Mouse (Mus musculus): ENCODE data around the gene Trappc10. TPM values are rescaled to one million over a fixed set of nuclear protein-coding genes. Genes with fewer than 3 reads are reported as not detected.

Trappc10 gene
- 15.8 and 16.1 TPM in 2 replicates for polyA plus RNA-seq (2015; fragmentation: Nextera tagmentation; extraction: Ambion mirVana)

DNA sequence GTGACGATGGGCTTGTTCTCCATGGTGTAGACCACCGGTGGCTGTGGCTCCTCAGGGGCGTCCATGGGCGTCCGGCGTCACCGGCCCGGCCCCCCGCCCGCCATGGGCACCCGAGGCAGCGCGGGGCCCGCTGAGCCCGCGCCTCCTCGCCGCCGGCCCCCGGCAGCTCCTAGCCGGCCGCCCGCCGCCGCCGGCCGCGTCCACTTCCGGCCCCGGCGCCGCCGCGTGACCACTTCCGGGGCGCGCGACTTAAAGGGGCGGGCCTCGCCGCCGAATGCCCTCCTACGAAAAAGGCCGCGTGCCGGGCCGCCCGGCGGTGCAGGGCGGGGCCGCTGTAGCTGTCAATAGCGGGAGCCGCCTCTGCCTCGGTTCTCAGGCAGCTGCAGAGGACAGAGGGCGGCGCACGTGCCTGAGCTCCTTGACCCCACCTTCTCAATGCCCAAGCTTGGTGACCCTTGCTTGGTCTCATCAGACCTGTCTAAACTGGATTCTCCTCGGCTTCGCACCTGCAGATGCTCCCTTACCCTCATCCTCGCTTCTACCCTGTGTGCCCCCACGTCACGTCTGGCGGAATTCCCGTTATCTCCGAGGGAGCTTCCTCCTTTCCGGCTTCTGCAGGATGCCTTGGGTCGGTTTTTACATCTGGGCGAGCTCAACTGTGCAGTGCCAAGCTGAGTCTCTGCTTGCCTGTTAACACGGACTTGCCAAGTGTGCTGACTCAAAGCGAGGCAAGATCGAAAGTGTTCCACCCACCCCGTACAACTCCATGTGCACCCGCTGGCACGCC, at the start of gene Trappc10:
Trappc10 (minus strand) TSS at position 204 of the 787 bp plus-strand sequence.
- Histone ChIP-seq H3K4me1 (peaks cover 23% of the 10 kb centered on the region), H3K27ac (replicated peaks) (peak within 1 kb of the TSS; percentile 48), H3K9me3 (replicated peaks) (no peaks in the 10 kb centered on the region), H3K27me3 (no peaks in the 10 kb centered on the region), H3K9ac (peak within 1 kb of the TSS; percentile 57), H3K4me2 (replicated peaks) (peak within 1 kb of the TSS; percentile 96), H3K36me3 (no peaks in the 10 kb centered on the region), H3K4me3 (replicated peaks) (peak within 1 kb of the TSS; percentile 67)
- peak; percentile 90 for ATAC-seq (ENCODE audit: insufficient number of reproducible peaks, low FRiP score, low TSS enrichment, low read depth)
- under 1% methylated on average over 66 of the region's 74 CpGs for WGBS

DNA sequence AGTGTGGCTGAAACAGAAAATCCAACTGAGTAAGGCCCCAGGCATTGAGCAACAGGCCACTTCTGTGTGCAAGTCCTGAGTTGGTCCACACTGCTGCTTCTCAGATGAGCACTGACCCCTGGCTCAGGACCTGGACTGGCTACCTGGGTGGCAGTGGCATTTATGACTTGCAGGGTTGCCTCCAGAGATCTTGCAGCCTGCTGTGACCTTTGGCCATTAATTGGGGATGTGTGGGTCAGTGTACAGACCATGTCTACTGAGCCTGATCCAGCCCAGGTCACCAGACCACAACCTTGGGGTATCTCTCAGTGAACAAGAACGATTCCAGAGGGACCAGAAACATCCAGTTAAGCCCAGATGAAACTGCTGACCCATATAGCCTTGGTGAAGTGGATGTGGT, 49.1 kb upstream of the Trappc10 start:
- peaks cover 42% of the 10 kb centered on the region for H3K4me1 ChIP-seq
- no peak overlapping the region for H3K9ac ChIP-seq
- WGBS: 73% methylated on average over 1 of the region's 1 CpGs
- H3K4me2 ChIP-seq (replicated peaks): no peak overlapping the region
- H3K27ac ChIP-seq (replicated peaks): no peak overlapping the region
- no peaks in the 10 kb centered on the region for H3K9me3 ChIP-seq (replicated peaks)
- H3K27me3 ChIP-seq: no peaks in the 10 kb centered on the region
- ATAC-seq (ENCODE audit: insufficient number of reproducible peaks, low FRiP score, low TSS enrichment, low read depth): no peak
- no peaks in the 10 kb centered on the region for H3K36me3 ChIP-seq
- no peak overlapping the region for H3K4me3 ChIP-seq (replicated peaks)

DNA sequence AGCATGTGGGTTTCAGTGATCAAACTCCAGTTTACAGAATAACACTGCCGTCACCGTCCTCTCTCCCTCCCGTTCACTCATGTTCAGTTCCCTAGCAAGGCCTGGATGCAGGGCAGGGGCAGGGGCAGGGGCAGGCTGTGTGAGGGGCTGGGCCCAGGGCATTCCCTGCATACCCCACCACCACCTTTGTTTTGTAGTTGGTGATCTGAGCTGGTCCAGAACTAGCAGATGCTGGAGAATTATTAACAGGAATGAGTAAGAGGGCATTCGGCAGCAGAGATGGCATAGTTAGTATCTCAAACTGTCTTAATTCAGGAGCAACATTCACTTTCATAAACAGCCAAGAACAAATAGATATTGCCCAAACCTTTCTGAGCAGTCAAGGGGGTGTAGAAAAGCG, 47.9 kb upstream of the Trappc10 start:
- no peak overlapping the region for H3K4me3 ChIP-seq (replicated peaks)
- H3K36me3 ChIP-seq: peaks cover 5% of the 10 kb centered on the region; the same call in 1 of the 2 replicates
- H3K9me3 ChIP-seq (replicated peaks): no peaks in the 10 kb centered on the region
- H3K27ac ChIP-seq (replicated peaks): no peak overlapping the region
- no peak for ATAC-seq (ENCODE audit: insufficient number of reproducible peaks, low FRiP score, low TSS enrichment, low read depth)
- H3K27me3 ChIP-seq: no peaks in the 10 kb centered on the region
- no peak overlapping the region for H3K4me2 ChIP-seq (replicated peaks)
- H3K9ac ChIP-seq: no peak overlapping the region
- peaks cover 30% of the 10 kb centered on the region; the same call in 1 of the 2 replicates for H3K4me1 ChIP-seq
- WGBS: 93% methylated on average over 5 of the region's 5 CpGs

DNA sequence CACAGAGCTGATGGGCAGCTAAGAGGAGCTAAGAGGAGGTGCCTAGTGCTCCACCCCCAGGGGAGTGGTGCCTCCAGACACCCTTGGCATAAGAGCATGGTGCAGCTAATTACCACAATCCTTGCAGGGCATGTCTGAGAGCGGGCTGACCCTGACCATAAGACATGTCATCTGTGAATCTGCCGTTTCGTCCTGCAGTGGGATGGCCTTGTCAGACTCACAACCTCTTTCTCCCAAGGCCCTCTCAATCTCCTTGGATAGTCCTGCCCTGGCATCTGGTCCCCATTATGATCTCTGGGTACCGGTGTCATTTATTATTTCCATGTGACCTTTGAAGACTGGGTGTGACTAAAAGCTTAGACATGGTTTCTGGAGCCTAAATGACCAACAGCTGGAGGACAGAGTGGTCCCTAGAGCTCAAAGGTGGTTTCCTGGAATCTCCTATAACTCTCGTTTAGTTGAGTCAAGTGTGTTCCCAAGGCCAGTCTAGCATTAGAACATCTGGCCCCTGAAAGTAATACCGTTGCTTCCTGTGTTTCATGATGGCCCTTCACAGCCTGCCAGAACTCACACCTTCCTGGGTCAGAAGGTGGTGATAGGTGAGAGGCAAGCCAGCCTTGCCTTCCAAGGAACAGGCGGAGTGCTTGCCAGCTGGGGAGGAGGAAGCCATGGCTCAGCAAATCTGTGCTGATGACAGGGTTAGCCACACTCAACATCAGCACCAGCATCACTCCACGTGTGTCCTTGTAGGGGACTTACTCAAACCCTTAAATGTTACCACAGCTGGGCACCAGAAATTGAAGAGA, 46.5 kb upstream of the Trappc10 start:
- no peak for ATAC-seq (ENCODE audit: insufficient number of reproducible peaks, low FRiP score, low TSS enrichment, low read depth)
- Histone ChIP-seq H3K4me3 (replicated peaks) (no peak overlapping the region), H3K27ac (replicated peaks) (no peak overlapping the region), H3K4me1 (peaks cover 24% of the 10 kb centered on the region; the same call in 1 of the 2 replicates), H3K9ac (no peak overlapping the region), H3K4me2 (replicated peaks) (no peak overlapping the region), H3K36me3 (peaks cover 20% of the 10 kb centered on the region), H3K27me3 (no peaks in the 10 kb centered on the region), H3K9me3 (replicated peaks) (no peaks in the 10 kb centered on the region)
- WGBS: 39% methylated on average over 8 of the region's 8 CpGs

DNA sequence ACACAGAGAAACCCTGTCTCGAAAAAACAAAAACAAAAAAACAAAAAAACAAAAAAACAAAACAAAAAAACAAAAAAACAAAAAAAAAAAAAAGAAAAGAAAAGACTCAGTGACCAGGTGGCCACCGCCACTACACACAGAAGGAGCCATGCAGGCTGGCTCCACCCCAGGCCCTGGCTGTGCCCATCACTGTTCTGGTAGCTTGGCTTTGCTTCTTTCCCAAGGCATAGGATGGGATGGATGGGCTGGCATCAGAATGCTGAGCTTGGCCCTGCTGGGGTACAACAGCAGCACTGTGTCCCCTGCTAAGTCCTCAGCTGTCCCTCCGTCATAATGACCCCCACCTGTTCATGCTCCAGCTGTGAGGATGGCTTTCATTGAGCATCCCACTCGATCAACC, 44.5 kb upstream of the Trappc10 start:
- H3K4me2 ChIP-seq (replicated peaks): no peak overlapping the region
- H3K9ac ChIP-seq: no peak overlapping the region
- 88% methylated on average over 4 of the region's 4 CpGs for WGBS
- no peaks in the 10 kb centered on the region for H3K27me3 ChIP-seq
- H3K27ac ChIP-seq (replicated peaks): no peak overlapping the region
- no peaks in the 10 kb centered on the region for H3K9me3 ChIP-seq (replicated peaks)
- no peak overlapping the region for H3K4me3 ChIP-seq (replicated peaks)
- 0 out of 2 replicates have a peak, but pooled peaks cover 12% of the 10 kb centered on the region for H3K4me1 ChIP-seq
- no peak for ATAC-seq (ENCODE audit: insufficient number of reproducible peaks, low FRiP score, low TSS enrichment, low read depth)
- peaks cover 34% of the 10 kb centered on the region for H3K36me3 ChIP-seq

DNA sequence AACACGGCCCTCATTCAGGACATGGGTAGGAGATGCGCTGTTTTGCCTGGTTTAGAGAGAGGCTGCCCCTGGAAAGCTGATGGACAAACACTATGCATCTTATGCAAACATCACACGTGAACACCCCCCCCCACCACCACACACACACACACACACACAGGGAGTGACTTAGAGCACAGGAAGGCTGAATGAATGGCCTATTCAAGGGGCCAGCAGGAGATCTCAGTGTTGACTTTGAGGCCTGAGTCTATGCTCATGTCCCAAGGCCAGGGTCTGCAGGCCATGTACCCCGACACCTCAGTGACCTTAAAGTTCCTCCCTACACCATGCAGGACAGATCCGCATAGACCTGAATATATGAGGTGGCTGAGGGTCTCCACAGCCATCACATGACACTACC, 43.7 kb upstream of the Trappc10 start:
- no peak overlapping the region for H3K4me3 ChIP-seq (replicated peaks)
- H3K4me1 ChIP-seq: 0 out of 2 replicates have a peak, but pooled peaks cover 11% of the 10 kb centered on the region
- H3K4me2 ChIP-seq (replicated peaks): no peak overlapping the region
- ATAC-seq (ENCODE audit: insufficient number of reproducible peaks, low FRiP score, low TSS enrichment, low read depth): no peak
- no peak overlapping the region for H3K9ac ChIP-seq
- WGBS: 91% methylated on average over 5 of the region's 5 CpGs
- no peak overlapping the region for H3K27ac ChIP-seq (replicated peaks)
- H3K27me3 ChIP-seq: no peaks in the 10 kb centered on the region
- peaks cover 41% of the 10 kb centered on the region for H3K36me3 ChIP-seq
- no peaks in the 10 kb centered on the region for H3K9me3 ChIP-seq (replicated peaks)

DNA sequence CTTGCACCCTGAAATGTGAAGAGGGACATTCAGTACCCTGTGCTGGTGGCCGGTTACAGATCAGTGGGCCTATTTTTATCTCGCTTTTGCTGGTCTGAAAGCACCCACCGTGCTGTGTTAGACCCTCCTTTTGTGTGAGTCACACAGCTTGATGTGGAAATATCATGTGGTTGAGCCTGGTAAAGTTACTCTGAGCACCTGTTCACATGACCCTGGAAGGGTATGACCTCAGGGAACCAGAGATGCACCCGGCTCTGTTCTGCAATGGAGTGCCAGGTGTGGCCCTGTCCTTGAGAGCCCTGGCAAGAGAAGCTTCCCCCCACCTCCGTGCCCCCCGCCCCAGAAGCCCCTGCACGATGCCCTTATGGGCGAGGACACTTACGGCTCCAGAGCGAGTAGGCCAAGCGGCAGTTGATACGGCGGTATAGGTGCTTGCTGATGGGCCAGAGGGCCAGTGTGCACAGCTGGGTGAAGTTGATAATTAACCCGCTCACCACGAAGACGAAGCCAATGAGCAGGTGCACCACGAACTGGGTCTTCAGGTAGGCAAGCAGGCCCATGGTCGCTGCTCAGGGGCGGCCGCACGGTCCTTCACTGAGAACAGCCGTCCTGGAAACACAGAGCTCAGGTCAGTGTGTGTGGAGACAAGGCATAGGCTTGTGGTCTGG, 43.2 kb upstream of the Trappc10 start:
- Histone ChIP-seq H3K36me3 (peaks cover 47% of the 10 kb centered on the region), H3K9me3 (replicated peaks) (no peaks in the 10 kb centered on the region), H3K4me2 (replicated peaks) (no peak overlapping the region), H3K27me3 (no peaks in the 10 kb centered on the region), H3K9ac (no peak overlapping the region), H3K27ac (replicated peaks) (no peak overlapping the region), H3K4me1 (0 out of 2 replicates have a peak, but pooled peaks cover 11% of the 10 kb centered on the region), H3K4me3 (replicated peaks) (no peak overlapping the region)
- WGBS: 91% methylated on average over 22 of the region's 22 CpGs
- no peak for ATAC-seq (ENCODE audit: insufficient number of reproducible peaks, low FRiP score, low TSS enrichment, low read depth)

DNA sequence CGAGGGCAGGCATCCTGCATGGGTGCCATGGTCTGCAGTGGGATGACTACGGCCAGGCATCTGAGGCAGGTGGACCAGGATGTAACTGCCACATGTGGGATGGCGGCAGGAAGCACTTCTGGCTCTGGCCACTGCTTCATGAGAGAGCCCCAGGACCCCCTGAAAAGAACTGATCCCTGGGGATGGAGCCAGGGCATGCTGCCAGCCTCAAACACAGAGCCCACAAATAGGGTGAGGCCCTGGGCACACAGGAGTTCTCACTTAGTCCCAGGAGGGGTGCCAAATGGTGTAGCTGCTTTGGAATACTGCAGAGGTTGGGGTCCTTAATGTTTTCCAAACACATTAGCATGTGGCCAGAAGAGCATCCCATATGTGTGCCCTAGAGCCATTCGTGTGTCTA, 41.5 kb upstream of the Trappc10 start:
- no peak overlapping the region for H3K4me3 ChIP-seq (replicated peaks)
- H3K4me1 ChIP-seq: 0 out of 2 replicates have a peak, but pooled peaks cover 3% of the 10 kb centered on the region
- 82% methylated on average over 4 of the region's 4 CpGs for WGBS
- no peak overlapping the region for H3K9ac ChIP-seq
- H3K27me3 ChIP-seq: no peaks in the 10 kb centered on the region
- no peaks in the 10 kb centered on the region for H3K9me3 ChIP-seq (replicated peaks)
- H3K4me2 ChIP-seq (replicated peaks): no peak overlapping the region
- ATAC-seq (ENCODE audit: insufficient number of reproducible peaks, low FRiP score, low TSS enrichment, low read depth): no peak
- peaks cover 63% of the 10 kb centered on the region for H3K36me3 ChIP-seq
- no peak overlapping the region for H3K27ac ChIP-seq (replicated peaks)

DNA sequence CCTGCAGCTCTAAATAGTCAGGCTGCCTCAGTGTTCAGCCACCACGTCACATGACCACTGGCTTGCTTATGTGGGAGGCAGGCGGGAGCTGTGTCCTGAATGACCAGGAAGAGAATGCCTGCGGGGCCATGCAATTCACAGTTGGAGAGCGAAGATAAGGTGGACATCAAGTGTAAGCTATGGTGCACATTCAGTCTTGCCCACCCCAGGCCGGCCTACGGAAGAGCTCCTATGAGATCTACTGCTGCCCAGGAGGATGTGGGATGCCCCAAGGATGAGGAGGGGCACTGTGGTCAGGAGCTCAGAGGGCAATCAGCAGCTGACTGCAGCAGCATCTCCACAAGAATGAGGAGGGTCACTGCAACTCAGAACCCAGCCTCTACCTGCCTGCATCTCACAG, 41.0 kb upstream of the Trappc10 start:
- peaks cover 69% of the 10 kb centered on the region for H3K36me3 ChIP-seq
- H3K27ac ChIP-seq (replicated peaks): no peak overlapping the region
- H3K4me1 ChIP-seq: no peaks in the 10 kb centered on the region
- no peaks in the 10 kb centered on the region for H3K27me3 ChIP-seq
- no peak overlapping the region for H3K9ac ChIP-seq
- H3K4me3 ChIP-seq (replicated peaks): no peak overlapping the region
- no peak overlapping the region for H3K4me2 ChIP-seq (replicated peaks)
- 87% methylated on average over 6 of the region's 6 CpGs for WGBS
- no peak for ATAC-seq (ENCODE audit: insufficient number of reproducible peaks, low FRiP score, low TSS enrichment, low read depth)
- no peaks in the 10 kb centered on the region for H3K9me3 ChIP-seq (replicated peaks)

DNA sequence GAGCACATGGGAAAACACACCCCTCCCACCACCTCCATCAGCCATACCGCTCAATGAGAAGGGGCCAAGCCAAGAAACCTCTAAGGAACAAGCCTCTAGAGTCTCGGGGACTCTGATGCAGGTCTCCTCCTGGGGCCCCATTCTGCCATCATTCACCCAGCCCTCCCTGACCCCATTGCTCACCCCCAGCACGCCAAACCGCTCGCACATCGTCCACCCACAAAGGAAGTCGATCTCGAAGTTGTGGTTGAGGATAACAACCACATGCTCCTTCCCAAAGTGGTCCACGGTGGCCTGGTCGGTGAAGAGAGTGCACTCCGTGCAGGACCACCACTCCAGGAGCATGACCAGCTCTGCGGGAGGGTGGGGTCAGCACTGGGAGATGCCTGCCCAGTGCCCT, 40.4 kb upstream of the Trappc10 start:
- no peak overlapping the region for H3K9ac ChIP-seq
- WGBS: 88% methylated on average over 12 of the region's 12 CpGs
- no peak for ATAC-seq (ENCODE audit: insufficient number of reproducible peaks, low FRiP score, low TSS enrichment, low read depth)
- no peak overlapping the region for H3K27ac ChIP-seq (replicated peaks)
- H3K4me1 ChIP-seq: no peaks in the 10 kb centered on the region
- no peaks in the 10 kb centered on the region for H3K27me3 ChIP-seq
- H3K36me3 ChIP-seq: peaks cover 74% of the 10 kb centered on the region
- H3K9me3 ChIP-seq (replicated peaks): no peaks in the 10 kb centered on the region
- H3K4me2 ChIP-seq (replicated peaks): no peak overlapping the region
- no peak overlapping the region for H3K4me3 ChIP-seq (replicated peaks)

DNA sequence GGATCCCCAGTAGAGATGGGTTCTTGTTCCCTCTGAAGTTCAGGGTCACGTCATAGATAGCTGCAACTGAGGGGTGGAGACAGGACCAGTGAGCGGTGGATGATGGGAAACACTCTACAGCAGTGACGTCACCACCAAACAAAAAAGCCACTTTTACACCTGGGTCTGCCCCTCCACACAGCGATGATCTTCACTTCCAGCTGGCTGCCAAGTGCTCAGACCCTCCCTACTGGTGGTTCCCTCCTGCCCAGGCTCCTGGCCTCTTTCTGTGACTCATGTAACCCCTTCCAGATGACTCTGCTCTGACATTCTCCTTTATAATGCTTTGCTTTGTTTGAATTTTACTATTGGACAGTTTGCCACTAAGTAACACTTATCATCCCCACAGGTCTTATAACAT, 38.0 kb upstream of the Trappc10 start:
- no peak overlapping the region for H3K9ac ChIP-seq
- H3K36me3 ChIP-seq: peaks cover 81% of the 10 kb centered on the region
- no peak for ATAC-seq (ENCODE audit: insufficient number of reproducible peaks, low FRiP score, low TSS enrichment, low read depth)
- H3K27ac ChIP-seq (replicated peaks): no peak overlapping the region
- H3K27me3 ChIP-seq: no peaks in the 10 kb centered on the region
- H3K4me3 ChIP-seq (replicated peaks): no peak overlapping the region
- no peak overlapping the region for H3K4me2 ChIP-seq (replicated peaks)
- 89% methylated on average over 4 of the region's 4 CpGs for WGBS
- no peaks in the 10 kb centered on the region for H3K4me1 ChIP-seq
- no peaks in the 10 kb centered on the region for H3K9me3 ChIP-seq (replicated peaks)

All from embryonic facial prominence, embryonic 15.5 days (tissue).